Comparison of ENCODE assay signal across 13 mouse cellular contexts in the genomic region with DNA sequence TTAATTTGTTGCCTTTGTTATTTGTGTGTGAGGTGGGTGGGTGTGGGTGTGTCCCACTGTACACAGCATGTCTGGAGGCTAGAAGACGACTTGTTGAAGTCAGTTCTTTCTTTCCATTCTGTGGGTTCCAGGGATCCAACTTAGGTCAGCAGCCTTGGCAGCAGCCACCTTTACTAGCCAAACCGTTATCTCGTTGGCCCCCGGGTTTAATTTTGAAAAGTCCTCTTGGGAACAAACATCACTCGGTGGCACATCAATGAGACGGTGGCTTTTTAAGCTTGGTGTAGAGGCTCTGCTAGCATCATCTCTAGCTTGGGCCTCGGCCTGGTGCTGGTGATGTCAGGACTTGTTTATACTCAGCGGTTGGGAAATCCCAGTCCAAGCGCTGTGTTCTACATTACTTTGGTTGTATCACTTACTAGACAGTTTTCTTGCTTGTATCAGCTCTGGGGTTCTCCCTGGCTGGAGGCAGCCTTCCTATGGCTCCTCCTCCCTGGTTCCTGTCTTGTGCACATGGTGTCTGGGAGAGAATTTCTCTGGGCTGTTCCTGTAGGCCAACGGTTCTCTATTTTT.
"Had no signal": no experiment of that assay in that cellular context is flagged by ENCODE, and none has a peak within 500 bp of the region (broad histone marks: within the 10 kb centered on the region; RNA-seq: fewer than 3 reads in every experiment).

No protein-coding gene starts in this region.

- DNase-seq: kidney, adult 11 months; kidney, adult 9 months; kidney, postnatal 14 days; kidney, postnatal 4 days; left cerebral cortex, postnatal 4 days; liver, embryonic 13.5 days; lung, embryonic 14.5 days; lung, postnatal 14 days; midbrain, embryonic 14.5 days; thymus, adult 18-20 months; thymus, postnatal 36 days had no signal

- H3K36me3 ChIP-seq: limb, embryonic 13.5 days; liver, embryonic 13.5 days had no signal

- H3K27ac ChIP-seq: limb, embryonic 13.5 days; liver, embryonic 13.5 days; macrophage had no signal

- H3K9me3 ChIP-seq: limb, embryonic 13.5 days; liver, embryonic 13.5 days had no signal

- H3K27me3 ChIP-seq: limb, embryonic 13.5 days; liver, embryonic 13.5 days had no signal

- H3K9ac ChIP-seq: limb, embryonic 13.5 days; liver, embryonic 13.5 days; lung, embryonic 14.5 days had no signal

- H3K4me1 ChIP-seq: liver, embryonic 13.5 days had no signal

- H3K4me2 ChIP-seq: limb, embryonic 13.5 days; liver, embryonic 13.5 days; lung, embryonic 14.5 days had no signal

- H3K4me3 ChIP-seq: limb, embryonic 13.5 days; liver, embryonic 13.5 days had no signal
